Mouse (Mus musculus) macrophage (primary cell): ENCODE results near the gene Gpc5. TPM values are rescaled to one million over a fixed set of nuclear protein-coding genes. Genes with fewer than 3 reads are reported as not detected.

ENCODE experiments used
- H3K27ac ChIP-seq: fragments of 350-480 bp; formaldehyde crosslinking; 2 replicates; pipeline ENCODE4 v1.9.0; 2021
- H3K36me3 ChIP-seq: fragments of 350-480 bp; formaldehyde crosslinking; 2 replicates; pipeline ENCODE4 v1.9.0; 2021; ENCODE audit errors: inconsistent target
- H3K4me3 ChIP-seq: fragments of 350-480 bp; formaldehyde crosslinking; 2 replicates; pipeline ENCODE4 v1.9.0; 2021; ENCODE audit errors: inconsistent target
- H3K79me2 ChIP-seq: fragments of 350-480 bp; formaldehyde crosslinking; 2 replicates; pipeline ENCODE4 v1.9.0; 2021; ENCODE audit errors: inconsistent target
- WGBS: methylation state at CpG from one replicate; pipeline ENCODE4 v1.1.7; 2026; ENCODE audit warnings: inconsistent platforms; ENCODE audit not compliant: missing documents; 5-methylcytosine and 5-hydroxymethylcytosine counted together
- polyA plus RNA-seq: library from polyadenylated mRNA; stranded (reverse); fragments of 250-400 nt; gene quantifications from 3 replicates; pipeline ENCODE4 v1.2.4, GENCODE M21; 2018; ENCODE audit warnings: inconsistent platforms

Gpc5 gene
- polyA plus RNA-seq, 1 experiment from 2014 or later: not detected

- no peak overlapping the region for H3K4me3 ChIP-seq
- 70% methylated on average over 9 of the region's 9 CpGs for WGBS
These were observed 14.7 kb upstream of the Gpc5 start for GRCm38 (mm10) chr14:115077340-115077739.

DNA sequence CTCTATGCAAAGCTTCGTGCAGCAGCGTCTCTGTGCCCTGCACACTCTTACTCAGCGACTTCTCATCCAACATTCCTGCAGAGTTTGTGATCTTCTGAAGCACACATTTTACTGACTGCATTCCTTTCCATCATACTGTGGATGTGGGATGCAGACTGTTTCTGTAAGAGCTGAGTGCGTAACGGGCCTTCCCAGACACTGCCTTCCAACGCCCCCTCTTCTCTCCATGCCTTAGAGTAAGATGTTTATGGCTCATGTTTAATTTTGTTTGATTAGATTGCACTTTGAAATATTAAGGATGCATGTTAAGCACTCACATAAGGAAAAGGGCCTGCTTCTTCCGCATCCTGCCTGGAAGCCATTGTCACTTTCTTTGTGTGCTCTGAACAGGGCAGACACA lies 14.0 kb upstream of the Gpc5 start:
- WGBS: 97% methylated on average over 7 of the region's 7 CpGs
- Histone ChIP-seq H3K79me2 (no peaks in the 10 kb centered on the region), H3K4me3 (no peak overlapping the region), H3K27ac (no peak overlapping the region), H3K36me3 (no peaks in the 10 kb centered on the region)

More at GRCm38 (mm10) chr14:115077340-115077739, 14.7 kb upstream of the Gpc5 start:
- Histone ChIP-seq H3K27ac (no peak overlapping the region), H3K36me3 (no peaks in the 10 kb centered on the region), H3K79me2 (no peaks in the 10 kb centered on the region)

- Histone ChIP-seq H3K4me3 (no peak overlapping the region), H3K27ac (no peak overlapping the region), H3K79me2 (no peaks in the 10 kb centered on the region), H3K36me3 (no peaks in the 10 kb centered on the region)
- WGBS: 92% methylated on average over 12 of the region's 12 CpGs
These were observed 10.1 kb upstream of the Gpc5 start for GRCm38 (mm10) chr14:115081728-115082502.

DNA sequence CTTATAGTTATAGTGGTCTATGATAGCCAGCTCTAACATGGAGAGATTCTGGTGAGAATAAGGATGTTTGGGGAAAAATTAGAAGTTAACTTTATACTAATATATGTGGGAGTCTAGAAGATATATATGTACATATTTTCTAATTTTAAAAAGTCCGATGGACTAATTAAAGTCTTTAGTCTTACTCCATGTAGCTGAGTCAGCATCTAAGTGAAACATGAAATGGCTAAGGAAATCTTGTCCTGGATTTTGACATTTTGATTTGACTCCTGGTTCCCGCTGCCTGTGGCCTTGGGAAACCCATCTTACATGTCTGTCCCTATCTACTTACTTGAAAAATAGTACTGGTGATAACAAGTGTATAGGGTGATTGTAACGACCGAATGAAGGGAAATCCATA lies 1.5 kb upstream of the Gpc5 start:
- whole genome bisulfite sequencing: 95% methylated on average over 4 of the region's 4 CpGs
- Histone ChIP-seq H3K4me3 (no peak overlapping the region), H3K27ac (no peak overlapping the region), H3K36me3 (no peaks in the 10 kb centered on the region), H3K79me2 (no peaks in the 10 kb centered on the region)

GRCm38 (mm10) chr14:115092510-115092909 lies 495 bp downstream of the Gpc5 start:
- Histone ChIP-seq H3K79me2 (no peaks in the 10 kb centered on the region), H3K27ac (no peak overlapping the region), H3K4me3 (no peak overlapping the region; the same call in 1 of the 2 replicates), H3K36me3 (no peaks in the 10 kb centered on the region)
- 3% methylated on average over 33 of the region's 33 CpGs for WGBS

GRCm38 (mm10) chr14:115092952-115093351 lies 937 bp downstream of the Gpc5 start:
- Histone ChIP-seq H3K79me2 (no peaks in the 10 kb centered on the region), H3K4me3 (no peak overlapping the region), H3K36me3 (no peaks in the 10 kb centered on the region), H3K27ac (no peak overlapping the region)
- 47% methylated on average over 6 of the region's 6 CpGs for WGBS

- Histone ChIP-seq H3K36me3 (no peaks in the 10 kb centered on the region), H3K27ac (no peak overlapping the region), H3K79me2 (no peaks in the 10 kb centered on the region), H3K4me3 (no peak overlapping the region)
- WGBS: 96% methylated on average over 9 of the region's 9 CpGs
These were observed 8.7 kb downstream of the Gpc5 start for GRCm38 (mm10) chr14:115100617-115101299.

DNA sequence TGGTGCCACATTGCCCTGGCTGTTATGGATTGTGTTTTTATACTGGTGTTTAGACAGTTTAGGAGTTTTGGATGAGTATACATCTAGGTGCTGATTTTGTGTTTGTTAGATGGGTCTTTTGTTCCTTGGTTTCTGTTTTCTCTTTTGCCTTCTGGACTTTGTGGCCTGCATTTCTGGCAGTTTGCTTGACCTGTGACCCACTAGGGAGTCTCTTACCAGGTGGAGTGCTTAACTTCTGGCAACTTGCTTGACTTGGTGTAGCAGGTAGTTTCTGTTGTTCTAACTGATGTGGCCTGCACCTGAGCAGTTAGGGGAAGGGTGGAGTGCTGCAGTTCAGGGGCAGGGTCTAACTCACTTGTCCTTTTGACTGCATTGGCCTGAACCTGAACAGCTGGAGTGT lies 14.3 kb downstream of the Gpc5 start:
- Histone ChIP-seq H3K36me3 (no peaks in the 10 kb centered on the region), H3K27ac (no peak overlapping the region), H3K79me2 (no peaks in the 10 kb centered on the region), H3K4me3 (no peak overlapping the region)

- H3K36me3 ChIP-seq: no peaks in the 10 kb centered on the region
- WGBS: 29% methylated on average over 2 of the region's 2 CpGs
- no peaks in the 10 kb centered on the region for H3K79me2 ChIP-seq
- H3K27ac ChIP-seq: no peak overlapping the region
- H3K4me3 ChIP-seq: no peak overlapping the region
These were observed 15.5 kb downstream of the Gpc5 start for GRCm38 (mm10) chr14:115107467-115107866.

GRCm38 (mm10) chr14:115118626-115119025 lies 26.6 kb downstream of the Gpc5 start:
- Histone ChIP-seq H3K36me3 (no peaks in the 10 kb centered on the region), H3K79me2 (no peaks in the 10 kb centered on the region), H3K27ac (no peak overlapping the region), H3K4me3 (no peak overlapping the region)
- 88% methylated on average over 9 of the region's 9 CpGs for WGBS

- Histone ChIP-seq H3K27ac (no peak overlapping the region), H3K79me2 (no peaks in the 10 kb centered on the region), H3K36me3 (no peaks in the 10 kb centered on the region), H3K4me3 (no peak overlapping the region)
- 94% methylated on average over 3 of the region's 3 CpGs for WGBS
These were observed 56.8 kb downstream of the Gpc5 start for GRCm38 (mm10) chr14:115148821-115149220.

DNA sequence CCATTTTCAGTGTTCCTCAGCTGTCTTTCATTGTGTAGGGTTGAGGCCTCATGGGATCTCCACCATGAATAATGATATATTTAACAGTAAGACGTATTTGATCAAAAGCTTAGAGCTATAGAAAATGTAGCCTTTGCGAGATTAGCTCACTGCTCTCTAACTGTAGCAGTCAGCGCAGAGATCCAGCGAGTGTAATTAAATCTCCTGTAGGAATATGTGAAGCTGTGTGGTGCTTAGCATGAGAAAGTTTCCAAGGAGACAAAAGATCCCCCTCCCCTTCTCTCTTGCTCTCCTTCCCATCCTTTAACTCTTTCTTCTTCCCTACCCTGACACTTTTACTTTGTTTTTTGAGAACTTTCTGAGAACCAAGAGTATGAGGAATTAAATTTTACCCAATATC lies 64.6 kb downstream of the Gpc5 start:
- H3K79me2 ChIP-seq: no peaks in the 10 kb centered on the region
- no peak overlapping the region for H3K27ac ChIP-seq
- H3K36me3 ChIP-seq: no peaks in the 10 kb centered on the region
- H3K4me3 ChIP-seq: no peak overlapping the region
- 94% methylated on average over 4 of the region's 4 CpGs for WGBS

- Histone ChIP-seq H3K79me2 (no peaks in the 10 kb centered on the region), H3K4me3 (no peak overlapping the region), H3K36me3 (no peaks in the 10 kb centered on the region), H3K27ac (no peak overlapping the region)
- 89% methylated on average over 3 of the region's 3 CpGs for WGBS
These were observed 85.4 kb downstream of the Gpc5 start for GRCm38 (mm10) chr14:115177322-115177836.

DNA sequence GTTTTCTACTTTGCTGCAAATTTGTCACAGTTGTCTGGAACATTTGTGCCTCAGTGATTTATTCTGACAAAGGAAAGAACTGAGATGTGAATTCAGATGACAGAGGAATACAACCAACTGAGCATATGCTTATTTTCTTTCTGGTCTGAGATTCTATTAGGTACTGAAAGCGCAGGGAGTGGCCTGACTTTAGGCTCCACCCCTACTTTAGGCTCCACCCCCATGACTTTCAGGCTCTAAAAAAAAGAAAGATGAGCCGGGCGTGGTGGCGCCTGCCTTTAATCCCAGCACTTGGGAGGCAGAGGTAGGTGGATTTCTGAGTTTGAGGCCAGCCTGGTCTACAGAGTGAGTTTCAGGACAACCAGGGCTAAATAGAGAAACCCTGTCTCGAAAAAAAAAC lies 87.9 kb downstream of the Gpc5 start:
- no peaks in the 10 kb centered on the region for H3K36me3 ChIP-seq
- H3K4me3 ChIP-seq: no peak overlapping the region
- 92% methylated on average over 2 of the region's 5 CpGs for WGBS
- no peaks in the 10 kb centered on the region for H3K79me2 ChIP-seq
- no peak overlapping the region for H3K27ac ChIP-seq

DNA sequence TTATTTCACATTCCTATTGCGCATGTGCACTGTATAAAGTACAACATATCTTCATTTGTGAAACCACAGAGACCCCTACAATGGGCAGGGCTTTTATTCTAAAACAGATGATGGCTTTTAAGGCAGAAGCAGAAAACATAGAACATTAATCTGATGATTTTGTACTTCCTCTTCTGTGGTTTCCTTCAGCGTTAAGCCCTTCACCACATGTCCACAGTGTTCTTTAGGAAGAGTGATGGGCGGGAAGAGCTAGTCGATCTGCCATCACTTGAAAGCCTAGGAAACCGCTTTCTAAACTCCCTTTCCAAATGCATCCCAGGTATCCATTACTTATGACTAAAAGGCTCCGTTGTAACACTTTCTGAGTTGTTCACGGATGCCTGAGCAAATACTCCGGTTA lies 96.2 kb downstream of the Gpc5 start:
- Histone ChIP-seq H3K4me3 (no peak overlapping the region), H3K36me3 (no peaks in the 10 kb centered on the region)
- WGBS: 7% methylated on average over 8 of the region's 8 CpGs

More for the DNA sequence above, 96.2 kb downstream of the Gpc5 start:
- Histone ChIP-seq H3K79me2 (no peaks in the 10 kb centered on the region), H3K27ac (no peak overlapping the region)
